Mouse (Mus musculus): Measurements from ENCODE around the gene Elp4.

Gene Elp4

DNA sequence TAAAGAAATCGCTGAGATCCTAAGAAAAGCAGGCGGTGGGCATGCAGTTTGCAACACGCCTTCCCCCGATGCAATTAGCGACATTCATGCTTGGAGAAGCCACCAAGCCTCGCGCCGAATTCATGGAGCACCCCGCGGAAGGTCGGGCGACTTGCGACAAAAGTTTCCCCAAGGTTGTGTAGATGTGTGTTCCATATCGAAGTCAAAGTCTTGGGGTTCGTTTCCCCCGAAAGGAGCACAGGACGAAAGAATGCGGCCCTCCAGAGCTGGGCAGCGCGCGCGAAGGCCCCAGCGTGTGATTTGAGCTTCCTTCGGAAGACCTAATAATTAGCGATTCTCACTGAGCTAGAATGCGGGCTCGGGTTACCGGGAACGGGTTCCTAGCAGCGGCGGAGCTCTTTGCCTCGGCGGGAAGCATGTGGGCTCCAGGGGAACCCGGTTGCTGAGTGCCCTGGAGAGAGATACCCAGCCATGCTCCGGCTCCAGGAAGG is 234.9 kb downstream of the Elp4 start:
- DNase-seq, result no peak

DNA sequence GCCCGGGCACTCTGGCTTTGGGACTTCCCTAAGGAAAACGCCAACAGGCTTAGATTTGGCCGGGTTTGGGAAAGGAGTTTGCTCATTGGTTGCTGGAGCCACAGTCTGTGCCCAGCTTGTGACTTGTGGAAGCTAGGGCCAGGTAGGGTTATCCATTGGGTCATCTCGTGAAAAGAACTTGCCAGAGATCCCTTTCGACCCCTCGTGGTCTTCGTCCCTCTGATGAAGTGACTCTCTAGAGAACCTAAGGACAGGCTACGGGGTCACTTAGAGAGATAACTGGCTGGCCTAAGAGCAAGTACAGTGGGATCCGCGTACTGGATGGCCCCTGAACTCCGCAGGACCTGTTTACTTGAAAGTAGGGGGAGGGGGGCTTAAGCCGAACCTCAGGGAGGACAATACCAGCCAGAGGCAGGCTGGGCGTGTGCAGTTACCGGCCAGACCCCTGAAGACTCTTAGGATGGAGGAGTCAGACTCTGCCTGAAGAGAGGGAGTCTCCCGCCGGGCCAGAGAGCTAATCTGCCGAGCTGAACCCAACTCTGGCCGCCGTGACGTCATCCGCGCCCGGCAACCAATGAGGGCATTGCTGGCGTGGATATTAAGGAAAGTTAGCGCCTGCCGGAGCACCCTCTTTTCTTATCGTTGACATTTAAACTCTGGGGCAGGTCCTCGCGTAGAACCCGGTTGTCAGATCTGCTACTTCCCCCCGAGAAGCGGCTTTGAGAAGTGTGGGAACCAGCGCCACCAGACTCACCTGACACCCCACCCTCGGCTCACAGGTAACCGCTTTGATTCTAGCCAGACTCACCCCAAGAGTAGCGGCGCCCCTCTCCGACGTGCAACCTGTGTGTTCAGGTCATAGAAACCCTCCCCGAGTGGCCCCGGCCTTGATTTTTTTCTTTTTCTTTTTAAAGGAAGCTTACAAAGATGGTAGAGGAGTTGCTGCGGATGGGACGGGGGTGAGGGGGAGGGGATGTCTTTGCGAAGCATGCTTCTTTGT is 235.8 kb downstream of the Elp4 start, which contains the start of gene Pax6:
Gene Pax6, plus strand, starts transcription at position 630 of the 1,000 bp plus-strand sequence.
- DNase-seq, result no peak

DNA sequence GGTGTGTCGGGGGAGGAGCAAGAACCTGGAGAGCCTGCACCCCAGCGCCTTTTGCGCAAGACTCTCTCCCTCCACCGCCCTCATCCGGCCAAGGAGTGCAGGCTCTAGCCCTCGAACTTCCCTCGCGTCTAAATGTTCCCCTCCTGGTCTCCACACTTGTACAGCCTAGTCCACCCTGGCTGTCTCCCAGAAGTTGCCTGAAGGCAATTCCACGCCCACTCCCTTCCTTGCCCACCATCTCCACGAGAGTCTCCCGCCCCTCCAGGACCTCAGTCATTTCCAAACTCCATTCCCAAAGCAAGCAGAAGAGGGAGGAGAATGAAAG is 236.8 kb downstream of the Elp4 start:
- no peak for DNase-seq

DNA sequence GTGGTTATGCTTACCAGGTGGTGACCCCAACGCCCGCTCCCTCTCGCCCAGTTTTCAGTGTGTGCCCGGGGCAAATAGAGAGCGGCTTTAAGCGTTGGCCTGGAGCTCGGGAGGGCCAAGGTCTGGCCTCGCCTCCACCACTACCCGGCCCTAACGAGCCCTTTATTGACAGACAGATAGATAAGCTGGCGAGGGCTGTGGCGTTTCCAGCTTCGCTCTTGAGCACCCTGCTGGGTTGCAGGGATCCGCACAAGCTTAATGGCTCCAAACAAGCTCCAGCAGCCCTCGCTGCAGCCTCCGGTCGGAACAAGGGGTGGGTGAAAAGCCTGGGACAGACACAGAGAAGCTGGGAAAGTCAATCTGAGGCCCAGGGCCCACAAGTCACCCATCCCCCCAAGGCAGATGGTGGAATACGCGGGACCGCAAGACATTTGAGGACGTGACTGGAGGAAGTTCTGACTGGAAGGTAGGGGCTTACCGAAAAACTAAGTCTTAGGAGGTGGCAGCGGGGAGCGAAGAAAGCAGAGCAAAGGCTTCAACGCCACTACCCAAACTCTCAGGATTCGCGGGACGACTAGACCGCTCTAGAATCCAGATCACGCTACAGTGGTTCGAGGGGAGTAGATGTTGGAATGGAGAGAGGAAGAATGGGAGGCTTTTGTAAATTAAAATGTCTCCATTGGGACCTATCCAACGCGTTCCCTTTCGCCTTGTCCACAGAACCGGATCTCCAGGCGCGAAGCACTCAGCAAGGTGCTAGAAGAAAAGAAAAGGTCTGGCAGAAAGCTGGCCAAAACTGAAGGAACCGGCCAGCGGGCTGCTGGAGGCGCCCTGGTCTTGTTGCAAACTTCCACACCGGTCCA is 237.4 kb downstream of the Elp4 start:
- no peak for DNase-seq

DNA sequence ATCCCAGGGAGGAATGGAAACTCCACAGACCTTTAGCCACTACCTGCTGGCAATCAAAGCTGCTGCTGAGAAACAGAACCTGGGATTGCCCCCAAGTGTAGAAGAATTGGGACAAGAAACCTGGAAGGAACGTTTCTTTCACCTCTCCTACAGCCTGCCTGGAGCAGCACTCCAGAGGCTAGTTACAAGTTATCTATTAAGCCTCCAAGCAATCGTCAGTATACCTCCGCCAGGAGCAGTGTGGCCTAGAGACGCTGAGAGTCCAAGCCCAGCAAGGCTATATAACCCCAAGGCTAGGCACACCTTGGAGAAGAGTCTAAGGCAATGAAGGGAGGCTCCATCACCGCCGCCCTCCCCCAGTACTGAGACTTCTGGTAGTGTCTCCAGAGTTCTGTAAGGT is 238.0 kb downstream of the Elp4 start:
- DNase-seq, result no peak

- no peak for DNase-seq
Observed at GRCm38 (mm10) chr2:105665491-105666250, 238.7 kb downstream of the Elp4 start.

- no peak for DNase-seq
Observed at GRCm38 (mm10) chr2:105664996-105665395, 239.4 kb downstream of the Elp4 start.

GRCm38 (mm10) chr2:105663101-105663511 is 241.3 kb downstream of the Elp4 start:
- no peak for DNase-seq

GRCm38 (mm10) chr2:105662606-105663005 is 241.8 kb downstream of the Elp4 start:
- no peak for DNase-seq

- no peak for DNase-seq
Observed at GRCm38 (mm10) chr2:105662121-105662520, 242.2 kb downstream of the Elp4 start.

GRCm38 (mm10) chr2:105661623-105662066 is 242.7 kb downstream of the Elp4 start:
- DNase-seq, result no peak

- no peak for DNase-seq
Observed at GRCm38 (mm10) chr2:105660874-105661622, 243.3 kb downstream of the Elp4 start.

- DNase-seq, result no peak
Observed at GRCm38 (mm10) chr2:105659926-105660873, 244.2 kb downstream of the Elp4 start.

DNA sequence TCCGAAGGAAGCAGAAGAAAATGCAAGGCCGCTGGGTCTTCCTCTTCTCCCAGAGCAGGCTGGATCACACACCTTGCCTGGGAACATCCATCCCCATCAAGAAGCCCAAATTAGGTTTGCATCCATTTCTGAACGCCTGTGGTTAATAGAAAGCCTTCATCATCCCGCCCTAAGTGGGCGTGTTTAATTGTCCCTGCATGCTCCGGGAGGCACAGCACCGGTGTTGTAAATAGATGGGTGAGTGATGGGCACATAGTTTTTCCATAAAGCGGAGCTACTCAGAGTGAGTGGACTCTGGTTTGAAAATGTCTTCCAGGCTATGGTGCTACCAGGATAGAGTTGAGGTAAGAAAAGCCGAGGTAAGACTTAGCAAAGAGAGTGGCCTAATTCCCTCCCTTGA is 245.0 kb downstream of the Elp4 start:
- DNase-seq, result no peak

GRCm38 (mm10) chr2:105656456-105656855 is 247.9 kb downstream of the Elp4 start:
- no peak for DNase-seq
